Mouse (Mus musculus): ENCODE results near the gene Tm7sf2.

- TF ChIP-seq CTCF (IDR thresholded peaks at IDR 0.05; ENCODE audit: low read depth) (no peak), EP300 (IDR thresholded peaks at IDR 0.05; ENCODE audit: low read depth) (no peak)
These were observed 6.4 kb downstream of the Tm7sf2 start for GRCm38 (mm10) chr19:6061641-6062302.
